Mouse (Mus musculus) skeletal muscle tissue, adult 2 months (tissue): ENCODE results near the gene Mid1.
"Not testable (repeated sequence)": the region's sequence is repeated elsewhere in the genome, so short reads cannot be mapped to it uniquely, and the experiment has no call there.

Experiments
- DNase-seq: peaks from one replicate; pipeline ENCODE4 v3.0.0-alpha.2; 2012; ENCODE audit warnings: low read depth, low spot score

Mid1 gene

GRCm38 (mm10) chrX:169883536-169884272 is 198.7 kb downstream of the Mid1 start:
- DNase-seq = no peak

DNA sequence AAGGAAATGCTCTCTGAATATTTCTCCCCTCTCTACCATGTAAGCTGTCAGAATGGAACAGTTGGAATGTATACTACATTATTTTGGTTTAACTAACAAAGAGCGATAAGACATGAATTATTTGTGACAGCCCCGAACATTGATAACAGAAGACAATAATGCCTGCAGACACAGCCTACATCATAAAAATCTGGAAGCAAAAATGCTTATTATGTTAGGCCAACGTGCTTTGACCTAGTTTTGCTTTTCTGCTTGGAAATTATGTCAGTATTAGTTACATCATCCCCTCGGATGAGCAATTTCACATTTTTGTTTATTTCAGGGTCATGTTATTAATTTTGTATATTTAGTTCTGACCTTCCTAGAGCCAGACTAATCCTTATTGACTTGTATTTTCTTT is 205.5 kb downstream of the Mid1 start:
- no peak for DNase-seq

GRCm38 (mm10) chrX:169892100-169892499 is 207.1 kb downstream of the Mid1 start:
- no peak for DNase-seq

- DNase-seq = no peak
Measured at GRCm38 (mm10) chrX:169892631-169893030, 207.6 kb downstream of the Mid1 start.

GRCm38 (mm10) chrX:169899227-169899950 is 214.4 kb downstream of the Mid1 start:
- DNase-seq = no peak

DNA sequence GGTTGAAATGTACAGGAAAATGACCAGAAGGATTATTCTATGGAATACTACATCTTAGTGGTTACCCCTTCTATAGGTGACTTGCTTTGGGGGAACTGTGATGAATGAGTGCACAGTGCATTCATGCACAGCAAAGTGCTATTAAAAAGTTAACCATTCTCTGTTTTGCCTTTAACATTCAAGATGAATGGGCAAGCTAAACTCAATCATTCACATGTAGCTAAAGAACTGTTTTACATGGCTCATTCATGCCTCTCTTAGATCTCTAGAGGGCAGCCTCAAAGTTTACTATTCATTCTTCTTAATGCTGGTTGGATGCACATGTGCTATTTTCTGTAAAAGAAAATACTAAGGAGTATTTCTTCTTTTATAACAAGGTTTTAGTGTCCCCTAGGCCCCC is 217.9 kb downstream of the Mid1 start:
- no peak for DNase-seq

DNA sequence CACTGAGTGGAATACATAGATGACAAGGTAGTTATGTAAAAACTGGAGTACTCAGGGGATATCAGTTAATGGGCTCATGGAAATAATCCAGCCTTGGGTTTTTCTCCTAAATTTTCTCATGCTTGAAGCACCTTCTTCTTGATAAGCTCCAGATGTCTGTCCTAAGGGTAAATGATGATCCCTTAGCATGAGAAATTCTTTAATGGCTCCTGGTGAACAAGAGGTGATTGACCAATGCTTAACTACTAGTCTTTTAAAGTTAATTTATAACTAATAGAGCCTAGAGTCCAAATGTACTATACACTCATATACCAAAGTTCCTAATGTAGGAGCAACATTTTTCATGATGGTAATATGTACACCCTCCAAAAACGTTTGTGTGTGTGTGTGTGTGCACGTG is 218.7 kb downstream of the Mid1 start:
- no peak for DNase-seq

GRCm38 (mm10) chrX:169906054-169906508 is 221.1 kb downstream of the Mid1 start:
- no peak for DNase-seq

GRCm38 (mm10) chrX:169909898-169910297 is 224.9 kb downstream of the Mid1 start:
- DNase-seq = no peak

DNA sequence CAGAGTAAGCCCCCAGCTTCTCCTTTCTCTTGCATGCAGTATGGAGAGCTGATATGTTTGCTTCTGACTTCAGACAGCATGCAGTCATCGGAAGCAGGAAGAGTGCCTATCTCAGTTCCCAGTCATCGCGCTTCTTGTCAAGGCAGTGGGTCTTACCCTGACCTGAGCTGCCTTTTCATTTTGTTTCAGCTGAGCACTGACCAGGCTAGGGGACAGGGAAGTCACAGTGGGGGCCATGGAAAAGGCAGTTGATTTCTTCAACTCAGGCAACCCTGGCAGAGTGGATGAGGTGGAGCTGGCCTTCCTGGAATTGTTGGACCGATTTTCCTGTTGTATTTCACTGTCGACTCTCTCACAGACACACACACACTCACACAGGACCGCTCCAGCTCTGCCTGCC is 230.7 kb downstream of the Mid1 start:
- no peak for DNase-seq

DNA sequence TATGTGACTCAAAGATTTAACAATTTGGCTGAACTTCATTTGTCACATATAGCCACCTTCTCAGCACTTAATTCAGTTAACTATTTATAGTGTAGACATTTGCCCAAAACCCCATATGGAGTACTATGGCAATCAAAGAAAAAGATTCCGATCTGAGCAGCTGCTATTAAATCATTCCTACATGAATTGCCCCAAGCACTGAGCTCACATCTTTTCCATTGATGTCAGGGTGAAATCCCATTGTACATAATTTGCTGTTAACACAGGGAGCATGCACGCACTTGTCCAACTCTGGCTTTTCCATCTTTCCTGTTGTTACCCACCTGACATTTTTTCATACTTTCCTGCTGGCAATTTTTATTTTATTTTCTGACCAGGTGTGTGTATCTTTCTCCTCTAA is 237.5 kb downstream of the Mid1 start:
- DNase-seq = no peak

- DNase-seq = no peak
Measured at GRCm38 (mm10) chrX:169923417-169923816, 238.4 kb downstream of the Mid1 start.

- DNase-seq = no peak
Measured at GRCm38 (mm10) chrX:169925600-169925999, 240.6 kb downstream of the Mid1 start.

DNA sequence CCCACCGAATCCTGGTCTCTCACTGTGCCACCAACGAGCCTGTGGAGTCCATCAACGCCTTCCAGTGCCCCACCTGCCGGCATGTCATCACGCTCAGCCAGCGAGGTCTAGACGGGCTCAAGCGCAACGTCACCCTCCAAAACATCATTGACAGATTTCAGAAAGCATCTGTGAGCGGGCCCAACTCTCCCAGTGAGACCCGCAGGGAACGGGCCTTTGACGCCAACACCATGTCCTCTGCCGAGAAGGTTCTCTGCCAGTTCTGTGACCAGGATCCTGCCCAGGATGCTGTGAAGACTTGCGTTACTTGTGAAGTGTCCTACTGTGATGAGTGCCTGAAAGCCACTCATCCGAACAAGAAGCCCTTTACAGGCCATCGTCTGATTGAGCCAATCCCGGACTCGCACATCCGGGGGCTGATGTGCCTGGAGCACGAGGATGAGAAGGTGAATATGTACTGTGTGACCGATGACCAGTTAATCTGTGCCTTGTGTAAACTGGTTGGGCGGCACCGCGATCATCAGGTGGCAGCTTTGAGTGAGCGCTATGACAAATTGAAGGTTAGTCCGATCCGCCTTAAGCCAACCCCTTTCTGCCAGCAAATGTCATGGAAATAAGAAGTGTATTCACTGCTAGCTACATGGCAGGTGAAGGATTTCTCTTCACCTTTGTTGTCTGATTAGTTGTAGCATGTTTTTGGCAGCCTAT is 242.3 kb downstream of the Mid1 start:
- DNase-seq = no peak

DNA sequence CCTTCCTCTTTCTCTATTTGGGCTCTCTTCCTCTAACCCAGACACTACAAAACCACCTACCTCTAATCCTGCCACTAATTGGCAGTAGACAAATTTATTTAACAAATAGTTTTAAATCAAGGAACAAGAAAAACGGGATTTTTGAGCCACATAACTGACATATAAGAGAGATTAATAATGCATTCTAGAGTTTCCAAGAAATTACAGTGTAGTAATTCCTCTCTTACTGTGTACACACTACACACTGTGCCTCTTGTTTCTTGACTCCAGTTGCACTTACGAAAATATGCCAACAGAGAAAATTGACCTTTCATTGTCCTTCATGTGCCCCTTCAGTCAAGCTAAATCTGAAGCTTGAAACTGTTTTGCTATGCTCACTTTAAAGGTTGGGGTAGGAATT is 245.9 kb downstream of the Mid1 start:
- no peak for DNase-seq

DNA sequence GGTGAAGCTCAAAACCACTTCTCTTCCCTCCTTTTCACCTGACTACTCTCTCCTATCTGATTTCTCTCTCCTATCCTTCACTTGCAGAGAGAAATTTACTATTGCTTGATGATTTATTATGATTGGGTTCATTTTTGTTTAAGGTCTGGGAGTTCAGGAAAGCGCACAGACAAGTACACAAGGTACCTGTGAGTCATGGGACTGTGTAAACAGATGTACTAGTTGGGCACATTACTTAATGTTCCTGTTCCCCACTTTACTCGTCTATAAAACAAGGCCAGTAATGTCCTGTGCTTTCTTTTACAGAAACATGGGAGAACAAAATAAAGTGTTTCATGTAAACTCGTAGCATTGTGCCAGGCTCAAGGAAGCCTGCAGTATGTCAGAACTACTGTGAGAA is 248.2 kb downstream of the Mid1 start:
- no peak for DNase-seq

- no peak for DNase-seq
Measured at GRCm38 (mm10) chrX:169937119-169937719, 252.2 kb downstream of the Mid1 start.

- no peak for DNase-seq
Measured at GRCm38 (mm10) chrX:169940531-169940930, 255.5 kb downstream of the Mid1 start.

GRCm38 (mm10) chrX:169950596-169950995 is 265.6 kb downstream of the Mid1 start:
- no peak for DNase-seq

- no peak for DNase-seq
Measured at GRCm38 (mm10) chrX:169969337-169969736, 284.3 kb downstream of the Mid1 start.

DNA sequence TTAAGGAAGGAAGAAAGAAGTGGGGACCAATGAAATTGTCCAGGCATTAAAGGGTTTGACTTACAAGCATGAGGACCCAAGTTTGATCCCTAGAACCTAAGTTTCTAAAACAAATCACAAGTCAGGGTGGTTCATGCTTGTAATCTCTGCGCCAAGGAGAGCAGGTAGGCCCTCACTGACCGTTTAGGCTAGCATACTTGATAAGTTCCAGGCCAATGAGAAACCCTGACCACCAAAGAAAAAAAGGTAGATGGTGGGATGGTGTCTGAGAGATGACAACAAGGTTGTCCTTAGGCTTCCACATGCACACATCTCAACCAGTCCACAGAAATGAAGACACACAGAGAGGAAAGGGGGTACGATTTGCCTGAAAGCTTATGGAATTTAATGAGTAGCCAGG is 284.8 kb downstream of the Mid1 start:
- peak; percentile 5 for DNase-seq

- DNase-seq = not testable (repeated sequence)
Measured at GRCm38 (mm10) chrX:169970546-169970945, 285.5 kb downstream of the Mid1 start.
